Mouse (Mus musculus) kidney, adult 9 months (tissue): ENCODE measurements around the gene Podn.

Experiments used
- DNase-seq: peaks from one replicate; pipeline ENCODE4 v3.0.0; 2022

The Podn gene

GRCm38 (mm10) chr4:108077224-108077955 lies 18.9 kb downstream of the Podn start:
- no peak for DNase-seq

DNA sequence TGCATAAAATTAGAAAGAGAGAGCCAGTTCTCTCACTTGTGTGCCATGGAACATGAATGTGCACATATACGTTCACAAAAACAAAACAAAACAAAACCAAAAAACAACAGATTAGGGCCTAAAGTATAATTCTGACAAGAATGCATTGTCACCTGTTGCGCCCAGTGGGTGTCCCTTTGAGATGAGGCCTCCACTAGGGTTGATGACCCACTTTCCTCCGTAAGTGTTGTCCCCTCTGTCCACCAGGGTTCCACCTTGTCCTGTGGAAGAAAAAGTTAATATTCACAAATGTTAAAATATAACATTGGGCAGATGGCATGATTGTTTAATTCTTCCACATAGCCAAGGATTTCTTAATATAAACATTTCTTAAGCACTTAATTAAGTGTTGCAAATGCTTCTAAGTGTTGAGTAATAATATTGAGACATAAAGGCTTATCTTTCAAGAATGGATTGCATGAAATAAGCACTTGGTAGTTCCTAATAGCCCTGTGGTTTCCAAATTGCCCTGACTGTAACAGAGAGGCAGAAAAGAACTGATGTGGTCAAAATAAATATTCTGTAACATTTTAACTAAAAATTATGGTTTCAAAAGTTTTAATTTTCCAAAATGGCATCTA lies 21.9 kb downstream of the Podn start:
- DNase-seq, result no peak

DNA sequence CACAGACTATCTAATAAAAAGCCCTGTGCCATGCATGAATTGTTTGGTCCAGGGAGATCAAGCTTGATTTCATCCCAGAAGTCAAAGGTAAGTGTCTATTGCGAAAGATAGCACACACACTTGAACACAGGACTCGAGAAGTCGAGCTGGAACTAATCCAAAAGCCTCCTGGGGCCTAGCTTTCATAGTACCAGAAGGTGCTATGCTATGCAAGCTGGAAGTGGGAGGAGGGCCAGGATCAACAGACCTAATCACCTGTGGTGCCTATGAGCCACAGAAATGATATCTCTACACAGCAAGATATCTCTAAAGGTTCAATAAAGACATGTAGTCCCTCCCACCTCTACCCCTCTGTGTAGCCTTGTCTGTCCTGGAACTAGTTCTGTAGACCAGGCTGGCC lies 24.2 kb downstream of the Podn start:
- DNase-seq, result peak; percentile 70

DNA sequence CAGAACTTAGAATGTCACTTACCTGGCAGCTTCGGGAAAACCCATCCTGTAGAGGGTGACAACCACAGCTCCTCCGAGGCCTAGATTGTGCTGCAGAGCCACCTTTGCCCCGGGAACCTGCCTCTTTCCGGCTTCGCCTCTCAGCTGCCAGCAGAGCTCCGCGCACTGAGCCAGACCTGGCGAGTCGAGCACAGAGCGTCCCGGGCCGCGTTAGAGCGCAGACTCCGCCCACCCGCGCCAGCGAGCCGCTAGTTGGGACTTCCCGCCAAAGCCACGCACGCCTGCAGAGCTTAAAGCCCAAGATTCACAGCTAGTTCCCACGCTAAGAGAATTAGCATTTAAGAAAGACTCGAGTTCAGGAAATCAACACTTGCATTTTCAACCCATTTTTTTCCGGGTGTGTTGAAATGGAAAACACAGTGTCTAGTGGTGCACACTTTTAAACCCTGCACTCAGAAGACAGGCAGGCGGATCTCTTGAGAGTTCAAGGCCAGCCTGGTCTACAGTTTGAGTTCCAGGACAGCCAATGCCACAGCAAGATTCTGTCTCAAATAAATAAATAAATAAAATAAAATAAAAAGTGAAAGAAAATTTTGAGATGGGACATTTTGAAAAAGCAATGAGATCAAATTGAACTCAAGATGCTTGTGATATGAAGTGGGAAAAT lies 24.9 kb downstream of the Podn start:
- peak; percentile 97 for DNase-seq

DNA sequence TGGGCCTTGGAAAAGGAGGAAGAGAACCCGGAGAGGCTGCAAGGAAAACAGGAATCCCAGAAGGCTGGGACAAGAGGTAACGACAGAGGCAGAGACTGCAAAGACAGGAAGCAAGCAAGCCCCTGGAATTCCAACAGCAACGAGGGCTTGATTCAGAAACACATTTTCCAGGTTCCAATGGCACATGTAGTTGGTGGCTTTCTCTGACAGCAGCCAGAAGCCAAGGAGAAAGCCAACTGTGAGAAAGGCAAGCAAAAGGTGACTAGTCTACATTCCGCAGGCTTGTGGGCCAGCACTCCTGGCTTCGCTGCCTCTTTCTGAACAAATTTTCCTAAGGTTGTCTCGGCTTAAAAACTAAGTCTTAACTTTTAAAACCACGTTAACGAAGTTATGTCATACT lies 25.5 kb downstream of the Podn start:
- DNase-seq, result peak; percentile 31

GRCm38 (mm10) chr4:108070286-108070685 lies 26.0 kb downstream of the Podn start:
- DNase-seq, result peak; percentile 69

- peak; percentile 78 for DNase-seq
Observed at GRCm38 (mm10) chr4:108068081-108068480, 28.2 kb downstream of the Podn start.

DNA sequence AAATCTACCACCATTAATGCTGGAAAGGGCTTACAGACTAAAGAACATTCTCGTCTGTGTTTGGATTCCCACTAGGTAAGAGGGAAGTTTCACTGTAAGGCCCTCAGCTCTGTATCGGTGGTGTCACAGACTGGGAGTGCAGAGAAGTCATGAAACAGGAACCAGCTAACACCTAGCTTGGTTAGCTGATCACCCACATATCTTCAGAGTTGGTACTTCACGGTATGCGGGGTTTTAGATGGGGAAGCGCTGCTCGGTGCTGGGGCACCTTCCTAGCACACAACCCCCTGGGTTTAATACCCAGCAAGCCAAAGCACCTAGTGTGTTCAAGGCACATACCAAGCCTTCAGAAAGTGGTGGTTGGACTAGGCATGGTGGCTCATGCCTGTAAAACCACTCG lies 29.0 kb downstream of the Podn start:
- peak; percentile 23 for DNase-seq

GRCm38 (mm10) chr4:108066569-108066968 lies 29.7 kb downstream of the Podn start:
- peak; percentile 93 for DNase-seq

DNA sequence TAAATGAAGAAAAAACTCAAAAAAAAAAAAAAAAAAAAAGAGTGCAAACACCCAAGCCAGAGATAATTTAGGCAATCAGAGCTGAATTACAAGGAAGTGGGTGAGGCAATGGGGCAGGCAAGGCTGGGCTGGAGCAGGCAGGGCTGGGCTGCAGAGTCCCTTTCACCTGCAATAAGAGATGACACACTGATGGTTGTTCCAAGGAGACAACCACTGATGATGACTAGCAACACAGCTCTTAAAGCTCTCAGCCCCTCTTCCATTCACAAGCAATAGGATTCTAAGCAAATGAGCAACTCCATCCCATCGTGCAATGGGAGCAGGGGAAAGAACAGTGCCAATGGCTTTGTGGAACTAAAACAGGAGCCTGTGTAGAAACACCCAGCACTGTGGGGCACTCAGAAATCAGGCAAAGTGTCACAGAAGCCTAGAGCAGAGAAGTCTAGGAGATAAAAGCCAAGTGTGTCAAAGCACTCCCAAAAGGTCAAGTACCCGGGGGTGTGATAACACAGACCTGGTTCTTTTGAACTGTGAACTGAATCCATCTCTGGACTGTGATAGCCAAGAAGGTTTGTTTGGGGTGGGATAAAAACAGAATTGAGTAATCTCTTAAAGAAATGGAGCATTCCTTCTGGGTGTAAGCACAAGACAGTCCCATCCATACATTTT lies 30.9 kb downstream of the Podn start:
- peak; percentile 30 for DNase-seq

GRCm38 (mm10) chr4:108063616-108064015 lies 32.6 kb downstream of the Podn start:
- peak; percentile 66 for DNase-seq

GRCm38 (mm10) chr4:108062524-108062923 lies 33.7 kb downstream of the Podn start:
- DNase-seq, result no peak

- DNase-seq, result no peak
Observed at GRCm38 (mm10) chr4:108060774-108061173, 35.5 kb downstream of the Podn start.

DNA sequence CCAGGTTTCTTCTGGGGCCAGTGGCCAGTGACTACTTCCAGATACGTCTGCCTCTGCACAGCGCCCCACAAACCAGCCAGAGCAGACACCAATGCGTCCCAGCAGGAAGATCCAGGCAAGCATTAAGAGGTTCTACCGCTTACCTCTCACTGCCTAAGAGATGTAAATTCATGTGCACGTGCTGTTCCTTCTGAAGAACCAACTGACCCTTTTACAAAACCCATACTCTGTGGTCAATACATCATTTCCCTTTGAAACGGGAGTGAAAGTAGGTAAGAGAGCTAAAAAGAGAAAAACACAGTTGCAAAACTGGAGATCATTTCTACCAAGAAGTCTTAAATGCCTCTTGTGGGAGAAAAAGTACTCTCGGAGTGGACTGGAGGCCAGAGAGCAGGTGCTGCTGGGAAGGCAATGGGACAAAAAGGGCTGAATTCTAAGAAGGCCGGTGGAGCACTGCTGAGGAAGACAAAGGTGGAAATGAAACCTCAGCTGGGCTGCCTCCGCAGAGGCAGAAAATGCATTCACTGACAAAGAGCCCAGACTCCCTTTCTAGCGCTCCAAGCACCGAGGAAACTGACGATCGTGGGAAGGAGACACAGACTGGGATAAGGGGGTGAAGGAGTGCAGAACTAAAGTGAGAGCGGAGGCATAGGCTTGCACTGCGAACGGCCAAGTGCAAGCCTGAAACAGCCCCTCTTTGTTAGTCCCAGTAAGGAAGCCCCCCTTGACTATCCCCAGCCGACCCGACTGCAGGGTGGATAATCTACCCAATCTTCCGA lies 36.5 kb downstream of the Podn start:
- no peak for DNase-seq

- no peak for DNase-seq
Observed at GRCm38 (mm10) chr4:108058166-108058565, 38.1 kb downstream of the Podn start.

GRCm38 (mm10) chr4:108057247-108057646 lies 39.0 kb downstream of the Podn start:
- DNase-seq, result no peak

DNA sequence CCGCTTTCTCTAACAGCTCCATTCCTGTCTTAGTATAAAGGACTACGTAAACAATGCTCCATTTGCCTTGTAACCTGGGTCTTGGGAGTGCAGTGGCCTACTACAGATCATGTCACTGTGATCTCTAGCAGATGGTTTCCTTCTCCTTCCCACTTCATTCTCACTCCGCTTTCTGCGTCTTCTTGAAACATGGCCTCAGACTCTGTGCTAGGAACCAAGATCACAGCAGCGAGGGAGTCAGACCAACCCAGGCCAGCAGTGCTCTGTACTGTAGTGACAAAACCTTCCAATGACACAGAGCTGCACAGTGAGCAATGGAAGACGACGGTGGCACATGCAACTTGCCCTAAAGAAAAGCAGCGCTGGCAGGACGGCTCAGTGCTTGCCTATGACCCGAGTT lies 40.4 kb downstream of the Podn start:
- DNase-seq, result no peak

- no peak for DNase-seq
Observed at GRCm38 (mm10) chr4:108052673-108053072, 43.6 kb downstream of the Podn start.

- peak; percentile 58 for DNase-seq
Observed at GRCm38 (mm10) chr4:108051687-108052274, 44.5 kb downstream of the Podn start.

- DNase-seq, result no peak
Observed at GRCm38 (mm10) chr4:108046136-108046535, 50.1 kb downstream of the Podn start.

GRCm38 (mm10) chr4:108045136-108046107 lies 50.8 kb downstream of the Podn start:
- DNase-seq, result no peak
